Mouse (Mus musculus) adrenal gland (tissue): ENCODE data around the gene Ier3.

Source experiments
- intact Hi-C: fragments of 180-260 bp; cut with DNase I; formaldehyde crosslinking; loops from one replicate; pipeline ENCODE4 v1.15.1; 2025
- microRNA-seq, 2 experiments: library from miRNA; unstranded; fragments of <30 nt; microRNA quantifications; one replicate each; pipeline ENCODE4; 2019

Ier3 gene

DNA sequence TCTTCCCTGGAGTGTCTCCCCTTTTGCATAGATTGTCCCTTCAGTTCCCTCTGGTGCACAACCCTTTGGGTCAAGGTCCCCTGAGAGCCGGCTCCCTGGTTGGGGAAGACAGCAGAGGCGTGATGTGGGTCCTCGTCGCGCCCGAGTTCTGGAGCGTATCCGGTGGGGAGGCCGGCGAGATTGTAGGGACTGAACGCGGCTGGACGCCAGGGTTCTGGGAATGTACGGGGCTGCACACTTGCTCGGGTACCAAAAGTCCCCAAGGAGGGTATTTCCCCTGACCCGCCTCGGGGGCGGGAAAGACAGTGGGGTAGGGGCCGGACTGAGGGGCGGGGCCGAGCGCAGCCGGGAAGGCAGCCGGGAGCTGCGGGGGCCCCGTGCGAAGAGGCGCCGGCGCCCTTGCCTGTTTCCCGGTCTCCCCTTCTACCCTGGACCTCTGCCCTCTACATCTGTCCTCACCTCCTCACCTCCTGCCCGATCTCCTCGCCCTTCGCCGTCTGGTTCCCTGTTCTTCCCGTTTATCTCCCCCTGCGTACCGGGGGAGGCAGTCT is 44.9 kb downstream of the Ier3 start:
- intact Hi-C loops, result no loop called here

DNA sequence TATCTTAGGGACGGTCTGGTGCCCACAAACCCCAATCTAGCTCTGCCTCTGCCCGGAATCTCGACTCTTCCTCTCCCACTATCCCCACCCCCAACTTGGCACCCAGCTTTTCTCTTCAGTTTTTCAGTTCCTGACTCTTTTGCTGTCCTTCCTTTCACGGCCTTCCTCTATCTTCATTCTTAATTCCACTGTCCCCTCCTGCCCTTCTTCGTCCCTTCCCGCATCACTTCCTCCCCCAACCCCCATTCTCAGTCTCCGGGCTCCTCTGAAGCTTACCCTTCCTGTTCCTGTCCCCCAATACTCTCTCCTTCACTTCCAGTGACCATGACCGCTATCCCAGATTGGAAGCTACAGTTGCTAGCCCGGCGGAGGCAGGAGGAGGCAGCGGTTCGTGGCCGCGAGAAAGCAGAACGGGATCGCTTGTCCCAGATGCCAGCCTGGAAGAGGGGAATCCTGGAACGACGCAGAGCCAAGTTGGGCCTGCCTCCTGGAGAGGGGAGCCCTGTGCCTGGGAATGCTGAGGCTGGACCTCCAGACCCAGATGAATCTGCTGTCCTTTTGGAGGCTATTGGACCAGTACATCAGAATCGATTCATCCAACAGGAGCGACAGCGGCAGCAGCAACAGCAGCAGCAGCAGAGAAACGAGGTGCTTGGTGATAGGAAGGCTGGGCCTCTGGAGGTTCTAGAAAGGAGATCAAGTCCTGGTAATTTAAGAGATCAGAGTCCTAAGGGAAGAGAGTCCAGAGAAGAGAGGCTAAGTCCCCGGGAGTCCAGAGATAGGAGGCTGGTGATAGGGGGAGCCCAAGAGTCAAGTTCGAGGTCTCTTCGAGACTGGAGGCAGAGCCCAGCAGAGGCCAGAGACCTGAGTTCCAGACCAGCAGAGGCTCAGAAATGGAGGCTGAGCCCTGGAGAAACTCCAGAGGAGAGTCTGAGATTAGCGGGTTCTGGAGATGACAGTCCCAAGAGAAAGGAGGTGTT is 45.7 kb downstream of the Ier3 start:
- intact Hi-C loops, result no loop called here

DNA sequence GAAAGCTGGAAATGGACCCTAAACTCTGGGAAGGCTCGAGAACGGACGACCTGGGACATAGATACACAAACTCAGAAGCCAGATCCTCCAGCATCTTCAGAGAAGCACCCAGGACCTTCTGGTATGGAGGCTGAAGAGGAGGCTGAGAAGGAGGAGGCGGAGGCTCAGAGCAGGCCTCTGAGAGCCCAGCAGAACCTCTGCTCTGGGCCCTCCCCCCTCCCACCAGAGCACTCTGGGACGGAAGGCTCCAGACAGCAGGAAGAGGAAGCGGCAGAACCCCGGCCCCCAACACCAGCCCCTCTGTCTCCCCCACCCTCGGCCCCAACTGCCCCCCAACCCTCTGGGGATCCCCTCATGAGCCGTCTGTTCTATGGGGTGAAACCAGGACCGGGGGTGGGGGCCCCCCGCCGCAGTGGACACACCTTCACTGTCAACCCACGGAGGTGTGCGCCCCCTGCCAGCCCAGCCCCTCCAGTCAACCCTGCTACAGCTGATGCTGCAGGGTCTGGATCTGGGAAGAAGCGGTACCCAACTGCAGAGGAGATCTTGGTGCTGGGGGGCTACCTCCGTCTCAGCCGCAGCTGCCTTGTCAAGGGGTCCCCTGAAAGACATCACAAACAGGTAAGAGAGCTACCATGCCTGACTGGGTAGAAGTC is 46.8 kb downstream of the Ier3 start:
- intact Hi-C loops, result no loop called here

DNA sequence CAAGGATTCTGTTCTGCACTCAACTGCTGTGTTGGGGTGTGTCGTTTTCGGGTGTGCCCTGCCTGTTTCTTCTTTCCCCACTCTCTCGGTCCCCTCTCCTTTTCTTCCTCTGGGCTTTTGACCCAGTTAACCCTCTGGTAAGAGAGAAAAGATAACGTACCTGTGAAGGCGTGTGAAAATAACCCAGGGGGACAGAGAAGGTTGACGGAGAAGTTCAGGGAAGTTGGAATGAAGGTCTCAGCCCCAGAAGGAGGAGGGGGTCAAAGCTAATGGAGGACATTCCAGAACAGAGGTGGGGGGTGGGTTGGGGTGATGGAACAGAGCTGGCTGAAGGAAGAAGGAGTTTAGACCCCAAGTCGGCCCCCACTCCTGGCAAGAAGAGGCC is 47.5 kb downstream of the Ier3 start:
- intact Hi-C loops, result no loop called here

DNA sequence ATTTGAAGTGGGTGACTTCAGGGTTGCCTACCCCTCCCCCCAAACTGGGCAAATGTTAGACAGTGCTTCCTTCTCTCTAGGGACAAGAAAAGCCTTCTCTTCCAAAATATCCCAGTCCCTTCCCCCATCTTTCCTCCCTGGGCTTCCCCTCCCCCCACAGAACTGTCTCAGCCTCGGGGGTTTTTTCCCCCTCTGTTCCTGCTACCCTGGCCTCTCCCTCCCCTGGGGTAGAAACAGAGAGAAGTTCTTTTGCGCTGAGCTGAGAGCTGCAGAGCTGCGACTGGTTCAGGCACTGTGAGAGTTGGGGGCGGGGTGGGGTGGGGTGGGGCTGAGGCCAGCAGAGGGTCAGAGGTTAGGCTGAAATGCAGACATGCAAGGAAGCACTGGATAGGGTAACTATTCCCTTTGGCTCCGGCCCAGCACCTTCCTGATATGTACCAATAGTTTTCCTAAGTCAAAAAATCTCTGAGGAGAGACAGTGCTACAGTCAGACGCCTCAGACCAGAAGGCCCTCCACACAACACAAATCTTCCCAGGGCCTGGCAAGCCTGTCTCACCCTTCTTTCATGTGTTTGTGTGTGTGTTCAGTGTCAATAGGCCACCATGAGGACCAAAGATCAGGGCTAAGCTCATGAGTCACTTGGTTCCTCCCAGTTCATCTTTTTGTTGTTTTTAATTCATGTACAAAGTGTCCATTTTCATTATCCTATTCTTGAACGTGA is 48.0 kb downstream of the Ier3 start:
- intact Hi-C loops, result loop anchor here (5.0 kb wide), 2 partner anchors 38 to 132 kb away; no protein-coding TSS in a partner anchor

DNA sequence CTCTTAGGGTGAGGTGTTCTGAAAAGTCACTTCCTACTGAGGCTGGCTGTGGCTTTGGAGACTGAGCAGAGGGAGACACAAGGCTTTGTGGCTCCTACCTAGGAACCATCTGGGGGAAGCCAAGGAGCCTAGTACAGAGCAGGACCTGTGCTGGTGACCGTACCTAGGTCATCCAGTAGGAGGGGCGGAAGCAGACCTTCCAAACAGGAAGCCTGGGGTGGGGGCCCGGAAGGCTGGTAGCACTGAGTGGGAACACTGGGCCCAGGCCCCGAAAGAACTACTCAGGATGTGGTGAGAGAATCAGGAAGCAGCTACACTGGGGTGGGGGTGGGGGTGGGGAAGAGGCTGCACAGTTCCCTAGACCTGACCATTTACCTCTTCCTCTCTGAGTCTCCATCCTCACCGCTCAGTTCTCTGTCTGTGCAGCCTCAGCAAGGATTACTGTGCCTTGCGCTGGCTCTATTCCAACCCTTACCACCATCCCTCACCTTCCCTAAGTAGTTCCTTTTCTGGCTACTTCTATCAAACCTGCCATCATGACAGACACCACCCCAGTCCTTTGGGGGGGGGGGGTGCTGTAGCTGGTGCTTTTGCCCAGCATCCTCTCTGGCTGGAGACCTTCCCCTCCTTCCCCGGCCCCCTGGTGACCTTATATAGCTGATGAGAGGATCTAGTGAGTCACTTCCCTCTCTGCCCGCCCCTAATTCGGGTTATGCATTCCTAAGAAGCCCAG is 48.8 kb downstream of the Ier3 start:
- intact Hi-C loops, result loop anchor here (5.0 kb wide), 2 partner anchors 37 to 133 kb away; no protein-coding TSS in a partner anchor

DNA sequence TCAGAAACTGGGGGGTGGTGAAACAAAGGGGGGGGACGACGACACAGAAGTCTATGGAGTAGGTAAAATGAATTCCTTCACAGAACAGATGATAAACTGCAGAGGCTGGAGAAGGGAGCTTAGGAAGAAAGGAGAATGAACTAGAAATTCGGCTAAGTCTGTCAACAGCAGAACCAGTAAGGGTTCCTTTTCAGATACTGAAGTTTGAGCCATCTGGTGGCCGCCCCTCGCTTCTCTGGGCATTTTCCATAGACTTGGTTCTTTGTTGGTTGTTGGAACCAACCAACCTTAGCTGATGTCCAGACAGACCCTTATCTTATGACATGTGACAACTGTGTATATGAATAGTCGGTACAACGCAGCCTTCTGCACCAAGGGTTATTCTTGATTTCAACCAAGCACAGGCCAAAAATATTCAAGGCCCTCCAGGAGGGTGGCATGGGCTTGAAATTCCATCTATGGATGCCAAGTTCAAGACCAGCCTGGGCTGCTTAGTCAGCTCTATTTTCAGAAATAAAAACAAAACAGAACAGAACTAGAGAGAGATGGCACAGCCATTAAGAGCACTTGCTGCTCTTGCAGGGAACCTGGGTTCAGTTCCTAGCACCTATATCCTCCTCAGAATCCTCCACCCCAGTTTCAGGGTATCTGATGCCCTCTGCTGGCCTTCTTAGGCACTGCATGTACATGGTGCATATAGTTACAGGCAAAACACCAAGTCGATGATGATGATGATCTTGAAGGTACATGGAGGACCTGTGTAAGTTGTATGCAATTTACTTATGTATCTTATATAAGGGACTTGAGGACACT is 49.6 kb downstream of the Ier3 start:
- intact Hi-C loops, result loop anchor here (5.0 kb wide), 2 partner anchors 36 to 134 kb away; no protein-coding TSS in a partner anchor

Small RNAs within 50 kb of the gene (microRNA-seq; reads per million reads assigned to microRNA genes)
- gene Gm28033, result 0.11 to 0.25 reads per million in 2 experiments
